Mouse (Mus musculus) hindbrain, postnatal 0 days (tissue): ENCODE results near the gene Stard3nl. TPM values are rescaled to one million over a fixed set of nuclear protein-coding genes. Genes with fewer than 3 reads are reported as not detected.

Experiments used
- ATAC-seq: fragments of 200-750 bp; cut with Nextera tagmentation; 2 replicates; pipeline ENCODE4 v1.8.0; 2017; ENCODE audit warnings: mild to moderate bottlenecking, moderate TSS enrichment, moderate library complexity
- DNase-seq: peaks from one replicate; pipeline ENCODE4 v3.0.0-alpha.2; 2015; ENCODE audit warnings: low spot score
- H3K27ac ChIP-seq: fragments of 300-500 bp; sonication (generic); 2 replicates; pipeline ENCODE4 v1.5.1; 2014; ENCODE audit warnings: mild to moderate bottlenecking
- H3K27me3 ChIP-seq: fragments of 300-500 bp; sonication (generic); 2 replicates; pipeline ENCODE4 v1.6.1; 2014; ENCODE audit warnings: low read length, mixed read lengths; ENCODE audit not compliant: insufficient read depth
- H3K36me3 ChIP-seq: fragments of 300-500 bp; sonication (generic); 2 replicates; pipeline ENCODE4 v1.6.1; 2014; ENCODE audit warnings: low read length, mixed read lengths; ENCODE audit not compliant: insufficient read depth
- H3K4me1 ChIP-seq: fragments of 300-500 bp; sonication (generic); 2 replicates; pipeline ENCODE4 v1.6.1; 2014; ENCODE audit warnings: antibody characterized with exemption, low read length, mixed read lengths; ENCODE audit not compliant: insufficient read depth
- H3K4me2 ChIP-seq: fragments of 300-500 bp; sonication (generic); 2 replicates; pipeline ENCODE4 v1.6.1; 2014; ENCODE audit warnings: low read depth, mild to moderate bottlenecking, low read length, moderate library complexity, mixed read lengths
- H3K4me3 ChIP-seq: fragments of 300-500 bp; sonication (generic); 2 replicates; pipeline ENCODE4 v1.5.1; 2014; ENCODE audit warnings: low read length
- H3K9ac ChIP-seq: fragments of 300-500 bp; sonication (generic); replicated peaks from 2 replicates; pipeline ENCODE4 v1.6.1; 2014; ENCODE audit warnings: mild to moderate bottlenecking, low read length, moderate library complexity, mixed read lengths
- H3K9me3 ChIP-seq: fragments of 300-500 bp; sonication (generic); 2 replicates; pipeline ENCODE4 v1.6.1; 2016; ENCODE audit warnings: low read length, mixed read lengths
- CTCF ChIP-seq: IDR thresholded peaks from 2 replicates; pipeline ENCODE4 v1.5.1; 2016; ENCODE audit warnings: antibody characterized with exemption, control low read depth, low read depth
- WGBS: fragments of 180-500 bp; shearing (Covaris S2); extraction: QIAGEN DNeasy Blood & Tissue Kit; methylation state at CpG from one replicate; pipeline ENCODE4 v1.1.7; 2014; 5-methylcytosine and 5-hydroxymethylcytosine counted together
- polyA plus RNA-seq: library from polyadenylated mRNA; unstranded; fragments of >200 nt; fragmentation: Nextera tagmentation; extraction: Ambion mirVana; gene quantifications from 2 replicates; pipeline ENCODE4 v1.2.1, GENCODE M21; 2015
- total RNA-seq: library from RNA; depleted of rRNA; stranded (reverse); fragments of >200 nt; gene quantifications from 2 replicates; pipeline ENCODE4 v1.2.3, GENCODE M21; 2014

Gene Stard3nl
- total and polyA plus RNA-seq, 2 experiments from 2014 or later = 69.5 to 191 TPM

GRCm38 (mm10) chr13:19404623-19405022 lies 9.0 kb upstream of the Stard3nl start:
- Histone ChIP-seq H3K4me3 (no peak overlapping the region), H3K27me3 (no peaks in the 10 kb centered on the region), H3K9me3 (no peaks in the 10 kb centered on the region), H3K27ac (no peak overlapping the region), H3K4me2 (no peak overlapping the region), H3K9ac (no peak overlapping the region), H3K4me1 (no peaks in the 10 kb centered on the region), H3K36me3 (no peaks in the 10 kb centered on the region)
- 88% methylated on average over 2 of the region's 2 CpGs for WGBS
- DNase-seq (no peak), ATAC-seq (no peak)
- no peak for TF ChIP-seq CTCF

GRCm38 (mm10) chr13:19394798-19395687 lies 552 bp downstream of the Stard3nl start:
- no peaks in the 10 kb centered on the region for H3K27me3 ChIP-seq
- H3K9ac ChIP-seq = peak overlapping the region; percentile 96
- peak overlapping the region; percentile 56 for H3K4me2 ChIP-seq
- no peaks in the 10 kb centered on the region for H3K9me3 ChIP-seq
- peaks cover 14% of the 10 kb centered on the region for H3K4me1 ChIP-seq
- no peak for TF ChIP-seq CTCF
- WGBS = 1% methylated on average over 25 of the region's 25 CpGs
- H3K4me3 ChIP-seq = peak overlapping the region; percentile 95
- H3K27ac ChIP-seq = peak overlapping the region; percentile 95
- H3K36me3 ChIP-seq = no peaks in the 10 kb centered on the region
- DNase-seq (no peak), ATAC-seq (peak; percentile 86)

GRCm38 (mm10) chr13:19394171-19394570 lies 1.4 kb downstream of the Stard3nl start:
- Histone ChIP-seq H3K9ac (no peak overlapping the region), H3K4me2 (peak overlapping the region; percentile 56), H3K27ac (no peak overlapping the region), H3K4me1 (peaks cover 16% of the 10 kb centered on the region), H3K27me3 (no peaks in the 10 kb centered on the region), H3K9me3 (no peaks in the 10 kb centered on the region), H3K4me3 (peak overlapping the region; percentile 95), H3K36me3 (no peaks in the 10 kb centered on the region)
- no peak for TF ChIP-seq CTCF
- peak; percentile 12 for DNase-seq
- WGBS = 66% methylated on average over 4 of the region's 4 CpGs
- ATAC-seq = no peak

GRCm38 (mm10) chr13:19393731-19394130 lies 1.9 kb downstream of the Stard3nl start:
- no peaks in the 10 kb centered on the region for H3K36me3 ChIP-seq
- no peak for TF ChIP-seq CTCF
- peak overlapping the region; percentile 56 for H3K4me2 ChIP-seq
- WGBS = 87% methylated on average over 2 of the region's 2 CpGs
- DNase-seq (no peak), ATAC-seq (no peak)
- no peaks in the 10 kb centered on the region for H3K27me3 ChIP-seq
- H3K27ac ChIP-seq = no peak overlapping the region
- H3K4me3 ChIP-seq = peak overlapping the region; percentile 95; the same call in 1 of the 2 replicates
- H3K4me1 ChIP-seq = peaks cover 16% of the 10 kb centered on the region
- no peak overlapping the region for H3K9ac ChIP-seq
- H3K9me3 ChIP-seq = no peaks in the 10 kb centered on the region

- peaks cover 14% of the 10 kb centered on the region for H3K4me1 ChIP-seq
- no peak overlapping the region for H3K9ac ChIP-seq
- DNase-seq = no peak
- H3K4me3 ChIP-seq = no peak overlapping the region
- TF ChIP-seq CTCF = no peak
- no peaks in the 10 kb centered on the region for H3K36me3 ChIP-seq
- 70% methylated on average over 4 of the region's 4 CpGs for WGBS
- no peaks in the 10 kb centered on the region for H3K9me3 ChIP-seq
- no peak overlapping the region for H3K4me2 ChIP-seq
- no peak overlapping the region for H3K27ac ChIP-seq
- no peak for ATAC-seq
- no peaks in the 10 kb centered on the region for H3K27me3 ChIP-seq
Measured at GRCm38 (mm10) chr13:19391608-19392007, 4.0 kb downstream of the Stard3nl start.

DNA sequence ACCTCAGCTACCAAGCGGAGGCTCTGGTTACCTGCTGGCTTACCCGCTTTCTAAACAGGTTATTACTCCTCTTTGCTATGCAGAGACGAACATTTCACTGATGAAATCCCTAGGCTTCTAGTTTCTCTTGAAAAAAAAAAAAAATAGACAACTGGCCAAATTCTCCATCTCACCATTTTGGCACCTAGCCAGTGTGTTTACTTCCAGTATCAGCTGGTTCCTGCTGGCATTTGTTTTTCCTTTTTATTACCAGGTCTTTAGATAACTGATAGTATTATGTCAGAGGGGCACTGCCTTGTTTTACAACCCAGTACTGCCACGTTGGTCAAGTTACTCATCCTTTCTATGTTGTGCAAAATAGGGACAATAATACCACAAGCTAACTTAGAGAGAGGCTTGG lies 5.3 kb downstream of the Stard3nl start:
- 63% methylated on average over 4 of the region's 4 CpGs for WGBS

DNA sequence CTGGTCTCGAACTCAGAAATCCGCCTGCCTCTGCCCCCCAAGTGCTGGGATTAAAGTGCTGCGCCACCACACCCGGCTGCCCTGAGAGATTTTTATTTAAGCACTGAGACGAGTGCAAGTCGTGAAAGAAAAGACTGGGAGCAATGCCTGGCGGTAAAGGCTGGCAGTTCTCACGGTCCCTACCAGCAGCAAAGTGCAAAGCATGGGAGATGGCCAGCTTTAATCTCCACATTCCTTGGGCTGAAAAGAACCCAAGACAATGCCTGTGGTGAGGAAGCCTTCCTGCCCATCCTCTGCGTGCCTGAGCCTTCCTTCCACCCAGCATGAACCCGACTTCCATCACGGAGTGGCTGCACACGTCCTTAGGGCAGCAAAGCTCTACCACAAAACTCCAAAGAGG lies 5.7 kb downstream of the Stard3nl start:
- ATAC-seq = no peak
- Histone ChIP-seq H3K4me1 (peaks cover 11% of the 10 kb centered on the region), H3K27me3 (no peaks in the 10 kb centered on the region), H3K9me3 (no peaks in the 10 kb centered on the region), H3K36me3 (no peaks in the 10 kb centered on the region), H3K4me2 (no peak overlapping the region), H3K9ac (no peak overlapping the region), H3K27ac (no peak overlapping the region), H3K4me3 (no peak overlapping the region)
- TF ChIP-seq CTCF = no peak
- DNase-seq = no peak
- 37% methylated on average over 12 of the region's 12 CpGs for WGBS

More for the DNA sequence above, 5.3 kb downstream of the Stard3nl start:
- no peak overlapping the region for H3K9ac ChIP-seq
- no peak overlapping the region for H3K4me3 ChIP-seq
- no peak for ATAC-seq
- no peaks in the 10 kb centered on the region for H3K9me3 ChIP-seq
- H3K4me1 ChIP-seq = peaks cover 11% of the 10 kb centered on the region
- no peak for DNase-seq
- H3K4me2 ChIP-seq = no peak overlapping the region
- no peaks in the 10 kb centered on the region for H3K36me3 ChIP-seq
- no peak overlapping the region for H3K27ac ChIP-seq
- no peaks in the 10 kb centered on the region for H3K27me3 ChIP-seq
- no peak for TF ChIP-seq CTCF
